Mouse (Mus musculus): ENCODE data around the gene Marc2. TPM values are rescaled to one million over a fixed set of nuclear protein-coding genes. Genes with fewer than 3 reads are reported as not detected.

Marc2 gene
- 332 and 352 TPM in 2 replicates for polyA plus RNA-seq (2012; rRNA removed)

- Histone ChIP-seq H3K36me3 (ENCODE audit: control insufficient read depth, insufficient read depth, low read length) (peaks cover 2% of the 10 kb centered on the region), H3K4me1 (ENCODE audit: control insufficient read depth, insufficient read depth, insufficient read length, low read length) (peaks cover 6% of the 10 kb centered on the region), H3K27me3 (ENCODE audit: control insufficient read depth, insufficient read depth, low read length) (no peaks in the 10 kb centered on the region), H3K4me3 (ENCODE audit: low read depth, low read length) (peak within 1 kb of the TSS; percentile 88), H3K27ac (ENCODE audit: insufficient read depth, low read depth, low read length) (peak within 1 kb of the TSS; percentile 84)
- TF ChIP-seq CTCF (IDR thresholded peaks at IDR 0.05; ENCODE audit: extremely low read depth, insufficient read length, insufficient replicate concordance, low read depth, low read length) (no peak), POLR2A (IDR thresholded peaks at IDR 0.05; ENCODE audit: low read depth, low read length) (no peak)
- 1% methylated on average over 18 of the region's 18 CpGs for WGBS
Observed at GRCm38 (mm10) chr1:184846092-184846750, at the start of gene Marc2. Gene Marc2, minus strand, starts transcription at chr1:184846451.

GRCm38 (mm10) chr1:184891998-184892397, 45.7 kb upstream of the Marc2 start:
- WGBS, result 68% methylated on average over 3 of the region's 3 CpGs

GRCm38 (mm10) chr1:184889454-184889853, 43.2 kb upstream of the Marc2 start:
- Histone ChIP-seq H3K27me3 (ENCODE audit: control insufficient read depth, insufficient read depth, low read length) (no peaks in the 10 kb centered on the region), H3K27ac (ENCODE audit: insufficient read depth, low read depth, low read length) (no peak overlapping the region), H3K4me1 (ENCODE audit: control insufficient read depth, insufficient read depth, insufficient read length, low read length) (0 out of 2 replicates have a peak, but pooled peaks cover 2% of the 10 kb centered on the region), H3K4me3 (ENCODE audit: low read depth, low read length) (no peak overlapping the region), H3K36me3 (ENCODE audit: control insufficient read depth, insufficient read depth, low read length) (no peaks in the 10 kb centered on the region)
- WGBS, result 79% methylated on average over 6 of the region's 6 CpGs
- TF ChIP-seq CTCF (IDR thresholded peaks at IDR 0.05; ENCODE audit: extremely low read depth, insufficient read length, insufficient replicate concordance, low read depth, low read length) (no peak), POLR2A (IDR thresholded peaks at IDR 0.05; ENCODE audit: low read depth, low read length) (no peak)

More at GRCm38 (mm10) chr1:184891998-184892397, 45.7 kb upstream of the Marc2 start:
- Histone ChIP-seq H3K4me3 (ENCODE audit: low read depth, low read length) (no peak overlapping the region), H3K36me3 (ENCODE audit: control insufficient read depth, insufficient read depth, low read length) (no peaks in the 10 kb centered on the region), H3K27me3 (ENCODE audit: control insufficient read depth, insufficient read depth, low read length) (no peaks in the 10 kb centered on the region), H3K4me1 (ENCODE audit: control insufficient read depth, insufficient read depth, insufficient read length, low read length) (0 out of 2 replicates have a peak, but pooled peaks cover 1% of the 10 kb centered on the region), H3K27ac (ENCODE audit: insufficient read depth, low read depth, low read length) (no peak overlapping the region)
- no peak for TF ChIP-seq POLR2A (IDR thresholded peaks at IDR 0.05; ENCODE audit: low read depth, low read length)
- TF ChIP-seq CTCF (IDR thresholded peaks at IDR 0.05; ENCODE audit: extremely low read depth, insufficient read length, insufficient replicate concordance, low read depth, low read length), result peak; percentile 34; the same call in 1 of the 2 replicates

- TF ChIP-seq CTCF (IDR thresholded peaks at IDR 0.05; ENCODE audit: extremely low read depth, insufficient read length, insufficient replicate concordance, low read depth, low read length) (no peak), POLR2A (IDR thresholded peaks at IDR 0.05; ENCODE audit: low read depth, low read length) (no peak)
- H3K4me1 ChIP-seq (ENCODE audit: control insufficient read depth, insufficient read depth, insufficient read length, low read length), result peaks cover 4% of the 10 kb centered on the region; the same call in 1 of the 2 replicates
- no peaks in the 10 kb centered on the region for H3K27me3 ChIP-seq (ENCODE audit: control insufficient read depth, insufficient read depth, low read length)
- H3K27ac ChIP-seq (ENCODE audit: insufficient read depth, low read depth, low read length), result no peak overlapping the region
- H3K36me3 ChIP-seq (ENCODE audit: control insufficient read depth, insufficient read depth, low read length), result no peaks in the 10 kb centered on the region
- WGBS, result 85% methylated on average over 1 of the region's 1 CpGs
- H3K4me3 ChIP-seq (ENCODE audit: low read depth, low read length), result no peak overlapping the region
Observed at GRCm38 (mm10) chr1:184886160-184886559, 39.9 kb upstream of the Marc2 start.

DNA sequence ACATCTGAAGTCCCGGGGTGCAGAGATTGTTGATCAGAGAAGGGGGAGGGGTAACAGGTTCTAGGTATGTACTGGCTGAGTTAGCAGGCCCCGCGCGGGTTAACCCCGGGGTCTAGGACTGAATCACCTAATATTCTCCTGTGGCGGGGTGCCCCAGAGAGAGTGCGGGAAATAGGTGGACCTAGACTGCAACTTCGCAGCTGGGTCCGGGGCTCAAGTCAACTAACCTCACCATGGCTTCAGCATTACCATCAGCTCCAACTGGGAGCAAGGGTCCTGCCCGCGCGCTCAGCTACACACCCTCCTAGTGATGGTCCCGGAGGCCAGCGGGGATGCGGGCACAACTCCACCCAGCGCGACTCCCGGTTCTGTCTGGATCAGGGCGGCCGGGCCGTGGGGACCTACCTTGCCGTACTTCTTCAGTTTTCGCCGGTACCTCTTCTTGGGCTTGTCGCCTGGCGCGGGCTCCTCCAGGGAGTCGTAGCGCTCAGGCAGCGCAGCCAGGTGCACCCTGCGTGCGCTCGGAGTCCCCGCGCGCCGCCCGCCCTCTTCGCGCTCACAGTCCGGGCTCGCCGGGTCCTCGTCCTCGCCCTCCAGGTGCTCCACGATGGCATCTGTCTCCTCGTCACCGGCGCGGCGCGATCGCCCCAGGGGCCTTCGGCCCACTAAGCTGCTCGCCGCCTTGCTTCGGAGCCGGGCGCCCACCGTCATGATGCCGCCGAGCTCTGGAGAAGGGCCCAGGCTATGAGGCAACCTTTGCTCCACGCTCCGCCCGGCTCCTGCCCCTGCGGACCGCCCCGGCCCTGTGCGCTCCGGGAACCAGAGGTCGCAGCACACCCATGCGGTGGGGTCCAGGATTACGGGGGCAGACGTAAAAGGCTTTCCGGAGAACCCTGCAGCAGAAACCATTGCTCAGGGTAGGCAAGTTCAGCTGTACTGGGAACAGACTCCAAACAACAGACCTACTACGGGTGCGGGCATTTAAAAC, 36.3 kb upstream of the Marc2 start, which contains the start of gene C130074G19Rik:
Gene C130074G19Rik, minus strand, starts transcription at position 938 of the 988 bp plus-strand sequence.
- H3K27ac ChIP-seq (ENCODE audit: insufficient read depth, low read depth, low read length), result peak within 1 kb of the TSS; percentile 70
- peak; percentile 33; the same call in 1 of the 2 replicates for TF ChIP-seq POLR2A (IDR thresholded peaks at IDR 0.05; ENCODE audit: low read depth, low read length)
- TF ChIP-seq CTCF (IDR thresholded peaks at IDR 0.05; ENCODE audit: extremely low read depth, insufficient read length, insufficient replicate concordance, low read depth, low read length), result peak; percentile 60; the same call in 1 of the 2 replicates

GRCm38 (mm10) chr1:184881861-184882260, 35.6 kb upstream of the Marc2 start:
- Histone ChIP-seq H3K4me3 (ENCODE audit: low read depth, low read length) (peak overlapping the region; percentile 88), H3K36me3 (ENCODE audit: control insufficient read depth, insufficient read depth, low read length) (0 out of 2 replicates have a peak, but pooled peaks cover 3% of the 10 kb centered on the region), H3K4me1 (ENCODE audit: control insufficient read depth, insufficient read depth, insufficient read length, low read length) (peaks cover 18% of the 10 kb centered on the region), H3K27ac (ENCODE audit: insufficient read depth, low read depth, low read length) (peak overlapping the region; percentile 70), H3K27me3 (ENCODE audit: control insufficient read depth, insufficient read depth, low read length) (no peaks in the 10 kb centered on the region)
- WGBS, result 19% methylated on average over 7 of the region's 7 CpGs
- TF ChIP-seq CTCF (IDR thresholded peaks at IDR 0.05; ENCODE audit: extremely low read depth, insufficient read length, insufficient replicate concordance, low read depth, low read length) (no peak), POLR2A (IDR thresholded peaks at IDR 0.05; ENCODE audit: low read depth, low read length) (no peak)

More for the DNA sequence above, 36.3 kb upstream of the Marc2 start, which contains the start of gene C130074G19Rik:
- Histone ChIP-seq H3K4me1 (ENCODE audit: control insufficient read depth, insufficient read depth, insufficient read length, low read length) (peaks cover 17% of the 10 kb centered on the region), H3K4me3 (ENCODE audit: low read depth, low read length) (peak within 1 kb of the TSS; percentile 88), H3K36me3 (ENCODE audit: control insufficient read depth, insufficient read depth, low read length) (0 out of 2 replicates have a peak, but pooled peaks cover 3% of the 10 kb centered on the region), H3K27me3 (ENCODE audit: control insufficient read depth, insufficient read depth, low read length) (no peaks in the 10 kb centered on the region)
- 1% methylated on average over 77 of the region's 77 CpGs for WGBS
